Mouse (Mus musculus) embryonic facial prominence, embryonic 13.5 days (tissue): ENCODE measurements around the gene Uggt1. TPM values are rescaled to one million over a fixed set of nuclear protein-coding genes. Genes with fewer than 3 reads are reported as not detected.
A peak's percentile ranks its signal among the peaks of the same experiment; 100 is the strongest.

Experiments
- ATAC-seq: fragments of 200-750 bp; cut with Nextera tagmentation; 2 replicates; pipeline ENCODE4 v1.8.0; 2017; ENCODE audit warnings: low read depth; ENCODE audit not compliant: insufficient number of reproducible peaks, insufficient read depth, low FRiP score, low TSS enrichment
- H3K27ac ChIP-seq: fragments of 300-500 bp; sonication (generic); 2 replicates; pipeline ENCODE4 v1.5.1; 2015; ENCODE audit warnings: moderate library complexity, mild to moderate bottlenecking, inconsistent platforms
- H3K27me3 ChIP-seq: fragments of 300-500 bp; sonication (generic); 2 replicates; pipeline ENCODE4 v1.6.1; 2015; ENCODE audit warnings: mild to moderate bottlenecking, inconsistent platforms
- H3K36me3 ChIP-seq: fragments of 300-500 bp; sonication (generic); 2 replicates; pipeline ENCODE4 v1.6.1; 2015; ENCODE audit warnings: mild to moderate bottlenecking, inconsistent platforms
- H3K4me1 ChIP-seq: fragments of 300-500 bp; sonication (generic); 2 replicates; pipeline ENCODE4 v1.6.1; 2015; ENCODE audit warnings: inconsistent platforms
- H3K4me2 ChIP-seq: fragments of 300-500 bp; sonication (generic); 2 replicates; pipeline ENCODE4 v1.6.1; 2015; ENCODE audit warnings: moderate library complexity, mild to moderate bottlenecking, inconsistent platforms
- H3K4me3 ChIP-seq: fragments of 300-500 bp; sonication (generic); 2 replicates; pipeline ENCODE4 v1.5.1; 2015; ENCODE audit warnings: mild to moderate bottlenecking, inconsistent platforms
- H3K9ac ChIP-seq: fragments of 300-500 bp; sonication (generic); 2 replicates; pipeline ENCODE4 v1.6.1; 2015; ENCODE audit warnings: mild to moderate bottlenecking, inconsistent platforms
- H3K9me3 ChIP-seq: fragments of 300-500 bp; sonication (generic); 2 replicates; pipeline ENCODE4 v1.6.1; 2016; ENCODE audit warnings: inconsistent platforms
- WGBS: fragments of 180-500 bp; shearing (Covaris S2); methylation state at CpG from one replicate; pipeline ENCODE4 v1.1.7; 2015; ENCODE audit warnings: mixed read lengths; 5-methylcytosine and 5-hydroxymethylcytosine counted together
- microRNA-seq: library from miRNA; unstranded; fragments of <30 nt; microRNA quantifications from one replicate; pipeline ENCODE4, GENCODE M21; 2016
- polyA plus RNA-seq: library from polyadenylated mRNA; unstranded; fragments of >200 nt; fragmentation: Nextera tagmentation; extraction: Ambion mirVana; gene quantifications from 2 replicates; pipeline ENCODE4 v1.2.1, GENCODE M21; 2015

Gene Uggt1
- polyA plus RNA-seq, 1 experiment from 2014 or later = 54.4 TPM

GRCm38 (mm10) chr1:36109987-36110386 lies 134.5 kb downstream of the Uggt1 start:
- Histone ChIP-seq H3K9ac (no peak overlapping the region), H3K27ac (no peak overlapping the region), H3K36me3 (peaks cover 18% of the 10 kb centered on the region), H3K9me3 (no peaks in the 10 kb centered on the region), H3K27me3 (no peaks in the 10 kb centered on the region), H3K4me2 (no peak overlapping the region), H3K4me3 (no peak overlapping the region), H3K4me1 (no peaks in the 10 kb centered on the region)
- ATAC-seq = no peak
- WGBS = 81% methylated on average over 4 of the region's 4 CpGs

- no peak overlapping the region for H3K9ac ChIP-seq
- H3K4me1 ChIP-seq = no peaks in the 10 kb centered on the region
- no peaks in the 10 kb centered on the region for H3K27me3 ChIP-seq
- H3K4me3 ChIP-seq = no peak overlapping the region
- H3K36me3 ChIP-seq = peaks cover 56% of the 10 kb centered on the region
- 86% methylated on average over 11 of the region's 11 CpGs for WGBS
- no peak overlapping the region for H3K27ac ChIP-seq
- no peak for ATAC-seq
- no peak overlapping the region for H3K4me2 ChIP-seq
- no peaks in the 10 kb centered on the region for H3K9me3 ChIP-seq
Observed at GRCm38 (mm10) chr1:36105917-36106706, 138.4 kb downstream of the Uggt1 start.

GRCm38 (mm10) chr1:36100371-36100770 lies 144.1 kb downstream of the Uggt1 start:
- H3K9ac ChIP-seq = no peak overlapping the region
- no peak for ATAC-seq
- no peak overlapping the region for H3K27ac ChIP-seq
- no peak overlapping the region for H3K4me3 ChIP-seq
- peaks cover 2% of the 10 kb centered on the region; the same call in 1 of the 2 replicates for H3K4me1 ChIP-seq
- H3K27me3 ChIP-seq = no peaks in the 10 kb centered on the region
- peaks cover 64% of the 10 kb centered on the region for H3K36me3 ChIP-seq
- H3K9me3 ChIP-seq = no peaks in the 10 kb centered on the region
- no peak overlapping the region for H3K4me2 ChIP-seq
- 89% methylated on average over 3 of the region's 3 CpGs for WGBS

GRCm38 (mm10) chr1:36098432-36098831 lies 146.1 kb downstream of the Uggt1 start:
- WGBS = 89% methylated on average over 4 of the region's 4 CpGs
- peaks cover 8% of the 10 kb centered on the region; the same call in 1 of the 2 replicates for H3K4me1 ChIP-seq
- ATAC-seq = no peak

GRCm38 (mm10) chr1:36095423-36096272 lies 148.9 kb downstream of the Uggt1 start:
- no peak overlapping the region for H3K4me3 ChIP-seq
- H3K36me3 ChIP-seq = peaks cover 50% of the 10 kb centered on the region
- ATAC-seq = 0 out of 2 replicates have a peak, but pooled peaks have one; percentile 23
- no peak overlapping the region for H3K4me2 ChIP-seq
- H3K9ac ChIP-seq = no peak overlapping the region
- no peaks in the 10 kb centered on the region for H3K9me3 ChIP-seq
- 77% methylated on average over 12 of the region's 12 CpGs for WGBS
- H3K27me3 ChIP-seq = no peaks in the 10 kb centered on the region
- peaks cover 8% of the 10 kb centered on the region; the same call in 1 of the 2 replicates for H3K4me1 ChIP-seq
- H3K27ac ChIP-seq = no peak overlapping the region

More at GRCm38 (mm10) chr1:36098432-36098831, 146.1 kb downstream of the Uggt1 start:
- Histone ChIP-seq H3K4me3 (no peak overlapping the region), H3K4me2 (no peak overlapping the region), H3K9me3 (no peaks in the 10 kb centered on the region), H3K36me3 (peaks cover 61% of the 10 kb centered on the region), H3K27ac (no peak overlapping the region), H3K9ac (no peak overlapping the region), H3K27me3 (no peaks in the 10 kb centered on the region)

- Histone ChIP-seq H3K4me3 (no peak overlapping the region), H3K27me3 (no peaks in the 10 kb centered on the region), H3K9ac (no peak overlapping the region), H3K9me3 (no peaks in the 10 kb centered on the region), H3K4me1 (peaks cover 26% of the 10 kb centered on the region), H3K36me3 (peaks cover 52% of the 10 kb centered on the region), H3K4me2 (no peak overlapping the region), H3K27ac (no peak overlapping the region)
- ATAC-seq = no peak
- 96% methylated on average over 8 of the region's 8 CpGs for WGBS
Observed at GRCm38 (mm10) chr1:36093741-36094140, 150.8 kb downstream of the Uggt1 start.

- Histone ChIP-seq H3K27ac (no peak overlapping the region), H3K4me2 (no peak overlapping the region), H3K4me1 (peaks cover 39% of the 10 kb centered on the region), H3K27me3 (no peaks in the 10 kb centered on the region), H3K9me3 (no peaks in the 10 kb centered on the region), H3K4me3 (no peak overlapping the region), H3K36me3 (peaks cover 43% of the 10 kb centered on the region), H3K9ac (no peak overlapping the region)
- ATAC-seq = no peak
- 85% methylated on average over 6 of the region's 6 CpGs for WGBS
Observed at GRCm38 (mm10) chr1:36091246-36091645, 153.3 kb downstream of the Uggt1 start.

- peaks cover 47% of the 10 kb centered on the region for H3K36me3 ChIP-seq
- ATAC-seq = no peak
- 90% methylated on average over 4 of the region's 4 CpGs for WGBS
Observed at GRCm38 (mm10) chr1:36090722-36091110, 153.8 kb downstream of the Uggt1 start.

More at GRCm38 (mm10) chr1:36090722-36091110, 153.8 kb downstream of the Uggt1 start:
- Histone ChIP-seq H3K9ac (no peak overlapping the region), H3K27ac (no peak overlapping the region), H3K9me3 (no peaks in the 10 kb centered on the region), H3K27me3 (no peaks in the 10 kb centered on the region), H3K4me2 (no peak overlapping the region), H3K4me3 (no peak overlapping the region), H3K4me1 (peaks cover 39% of the 10 kb centered on the region)

Small RNAs within 50 kb of the gene (microRNA-seq; reads per million reads assigned to microRNA genes)
- 2.4 reads per million, percentile 7 among the genes with 10 or more reads in this experiment for gene Mir6897

Other genes starting within 250 kb of the Uggt1 start
- 5.4 and 6.1 TPM in 2 replicates for gene Hs6st1, start 176.3 kb downstream of the Uggt1 start, polyA plus RNA-seq
- gene Neurl3, start 30.0 kb upstream of the Uggt1 start, polyA plus RNA-seq = 0.86 and 1.0 TPM in 2 replicates
- 6.3 and 7.2 TPM in 2 replicates for gene Arid5a, start 63.0 kb upstream of the Uggt1 start, polyA plus RNA-seq
- gene Kansl3, start 124.5 kb upstream of the Uggt1 start, polyA plus RNA-seq = 50.6 and 51.0 TPM in 2 replicates
- gene Fer1l5, start 127.6 kb upstream of the Uggt1 start, polyA plus RNA-seq = 1.1 and 1.3 TPM in 2 replicates
- gene Lman2l, start 200.6 kb upstream of the Uggt1 start, polyA plus RNA-seq = 53.4 TPM in 2 replicates
- 15.6 and 16.2 TPM in 2 replicates for gene Cnnm4, start 226.9 kb upstream of the Uggt1 start, polyA plus RNA-seq